Mouse (Mus musculus): ENCODE measurements at regions not wholly inside any gene's neighbourhood (a gene's known extent, or its start where the extent isn't known, plus 50 kb on each side); places are given as distances from the start of the nearest gene placed in this dataset.

GRCm38 (mm10) chr13:107540784-107541634 is 503.2 kb upstream of the Smim15 start:
- no peak for DNase-seq (ENCODE audit: low read depth)

GRCm38 (mm10) chr13:107540305-107540704 is 503.9 kb upstream of the Smim15 start:
- DNase-seq (ENCODE audit: low read depth): no peak

GRCm38 (mm10) chr13:107539867-107540266 is 504.4 kb upstream of the Smim15 start:
- no peak for DNase-seq (ENCODE audit: low read depth)

- no peak for DNase-seq (ENCODE audit: low read depth)
These were observed 504.9 kb upstream of the Smim15 start for GRCm38 (mm10) chr13:107539326-107539725.

- no peak for DNase-seq (ENCODE audit: low read depth)
These were observed 509.0 kb upstream of the Smim15 start for GRCm38 (mm10) chr13:107535213-107535612.

- DNase-seq (ENCODE audit: low read depth): no peak
These were observed 510.9 kb upstream of the Smim15 start for GRCm38 (mm10) chr13:107533323-107533722.

GRCm38 (mm10) chr13:107531528-107531927 is 509.6 kb upstream of the Kif2a start:
- DNase-seq (ENCODE audit: low read depth): no peak

GRCm38 (mm10) chr13:107531026-107531425 is 509.1 kb upstream of the Kif2a start:
- DNase-seq (ENCODE audit: low read depth): no peak

- no peak for DNase-seq (ENCODE audit: low read depth)
These were observed 508.5 kb upstream of the Kif2a start for GRCm38 (mm10) chr13:107530392-107530791.

GRCm38 (mm10) chr13:107528724-107529456 is 507.0 kb upstream of the Kif2a start:
- no peak for DNase-seq (ENCODE audit: low read depth)

GRCm38 (mm10) chr13:107522942-107523341 is 501.0 kb upstream of the Kif2a start:
- no peak for DNase-seq (ENCODE audit: low read depth)

- DNase-seq (ENCODE audit: low read depth): peak; percentile 13
These were observed 492.3 kb upstream of the Kif2a start for GRCm38 (mm10) chr13:107514236-107514635.

- DNase-seq (ENCODE audit: low read depth): no peak
These were observed 491.6 kb upstream of the Kif2a start for GRCm38 (mm10) chr13:107513274-107514146.

GRCm38 (mm10) chr13:107507336-107507735 is 485.4 kb upstream of the Kif2a start:
- no peak for DNase-seq (ENCODE audit: low read depth)

- DNase-seq (ENCODE audit: low read depth): no peak
These were observed 484.9 kb upstream of the Kif2a start for GRCm38 (mm10) chr13:107506832-107507231.

GRCm38 (mm10) chr13:107505318-107505717 is 483.4 kb upstream of the Kif2a start:
- DNase-seq (ENCODE audit: low read depth): no peak

GRCm38 (mm10) chr13:107502261-107502660 is 480.3 kb upstream of the Kif2a start:
- DNase-seq (ENCODE audit: low read depth): no peak

GRCm38 (mm10) chr13:107500776-107501489 is 479.0 kb upstream of the Kif2a start:
- no peak for DNase-seq (ENCODE audit: low read depth)

- DNase-seq (ENCODE audit: low read depth): no peak
These were observed 477.4 kb upstream of the Kif2a start for GRCm38 (mm10) chr13:107499296-107499695.

- DNase-seq (ENCODE audit: low read depth): peak; percentile 5
These were observed 473.3 kb upstream of the Kif2a start for GRCm38 (mm10) chr13:107495161-107495732.

- DNase-seq (ENCODE audit: low read depth): peak; percentile 50
These were observed 471.8 kb upstream of the Kif2a start for GRCm38 (mm10) chr13:107493765-107494164.
